Mouse (Mus musculus) hindbrain, postnatal 0 days (tissue): ENCODE measurements at regions not wholly inside any gene's neighbourhood (a gene's known extent, or its start where the extent isn't known, plus 50 kb on each side); places are given as distances from the start of the nearest gene placed in this dataset.

Experiments
- ATAC-seq: fragments of 200-750 bp; cut with Nextera tagmentation; 2 replicates; pipeline ENCODE4 v1.8.0; 2017; ENCODE audit warnings: mild to moderate bottlenecking, moderate TSS enrichment, moderate library complexity
- DNase-seq: peaks from one replicate; pipeline ENCODE4 v3.0.0-alpha.2; 2015; ENCODE audit warnings: low spot score
- H3K27ac ChIP-seq: fragments of 300-500 bp; sonication (generic); 2 replicates; pipeline ENCODE4 v1.5.1; 2014; ENCODE audit warnings: mild to moderate bottlenecking
- H3K27me3 ChIP-seq: fragments of 300-500 bp; sonication (generic); 2 replicates; pipeline ENCODE4 v1.6.1; 2014; ENCODE audit warnings: low read length, mixed read lengths; ENCODE audit not compliant: insufficient read depth
- H3K36me3 ChIP-seq: fragments of 300-500 bp; sonication (generic); 2 replicates; pipeline ENCODE4 v1.6.1; 2014; ENCODE audit warnings: low read length, mixed read lengths; ENCODE audit not compliant: insufficient read depth
- H3K4me1 ChIP-seq: fragments of 300-500 bp; sonication (generic); 2 replicates; pipeline ENCODE4 v1.6.1; 2014; ENCODE audit warnings: antibody characterized with exemption, low read length, mixed read lengths; ENCODE audit not compliant: insufficient read depth
- H3K4me2 ChIP-seq: fragments of 300-500 bp; sonication (generic); 2 replicates; pipeline ENCODE4 v1.6.1; 2014; ENCODE audit warnings: low read depth, mild to moderate bottlenecking, low read length, moderate library complexity, mixed read lengths
- H3K4me3 ChIP-seq: fragments of 300-500 bp; sonication (generic); 2 replicates; pipeline ENCODE4 v1.5.1; 2014; ENCODE audit warnings: low read length
- H3K9ac ChIP-seq: fragments of 300-500 bp; sonication (generic); replicated peaks from 2 replicates; pipeline ENCODE4 v1.6.1; 2014; ENCODE audit warnings: mild to moderate bottlenecking, low read length, moderate library complexity, mixed read lengths
- H3K9me3 ChIP-seq: fragments of 300-500 bp; sonication (generic); 2 replicates; pipeline ENCODE4 v1.6.1; 2016; ENCODE audit warnings: low read length, mixed read lengths
- CTCF ChIP-seq: IDR thresholded peaks from 2 replicates; pipeline ENCODE4 v1.5.1; 2016; ENCODE audit warnings: antibody characterized with exemption, control low read depth, low read depth
- WGBS: fragments of 180-500 bp; shearing (Covaris S2); extraction: QIAGEN DNeasy Blood & Tissue Kit; methylation state at CpG from one replicate; pipeline ENCODE4 v1.1.7; 2014; 5-methylcytosine and 5-hydroxymethylcytosine counted together

GRCm38 (mm10) chr19:54170361-54170760, 126.4 kb downstream of the Adra2a start:
- H3K27me3 ChIP-seq, result no peaks in the 10 kb centered on the region
- WGBS, result 56% methylated on average over 2 of the region's 2 CpGs

GRCm38 (mm10) chr19:54174090-54175055, 130.4 kb downstream of the Adra2a start:
- Histone ChIP-seq H3K4me1 (no peaks in the 10 kb centered on the region), H3K36me3 (no peaks in the 10 kb centered on the region), H3K9me3 (no peaks in the 10 kb centered on the region), H3K4me3 (no peak overlapping the region), H3K4me2 (no peak overlapping the region), H3K27me3 (no peaks in the 10 kb centered on the region), H3K27ac (no peak overlapping the region), H3K9ac (no peak overlapping the region)
- DNase-seq (no peak), ATAC-seq (no peak)
- WGBS, result 86% methylated on average over 14 of the region's 14 CpGs
- no peak for TF ChIP-seq CTCF

More at GRCm38 (mm10) chr19:54170361-54170760, 126.4 kb downstream of the Adra2a start:
- H3K36me3 ChIP-seq, result no peaks in the 10 kb centered on the region
- TF ChIP-seq CTCF, result no peak
- no peak overlapping the region for H3K4me2 ChIP-seq
- no peak overlapping the region for H3K27ac ChIP-seq
- no peaks in the 10 kb centered on the region for H3K9me3 ChIP-seq
- H3K4me3 ChIP-seq, result no peak overlapping the region
- H3K9ac ChIP-seq, result no peak overlapping the region
- no peaks in the 10 kb centered on the region for H3K4me1 ChIP-seq
- no peak for DNase-seq
- ATAC-seq, result no peak

GRCm38 (mm10) chr19:54175766-54176165, 131.8 kb downstream of the Adra2a start:
- ATAC-seq (no peak), DNase-seq (no peak)
- Histone ChIP-seq H3K27ac (no peak overlapping the region), H3K9ac (no peak overlapping the region), H3K9me3 (no peaks in the 10 kb centered on the region), H3K4me3 (no peak overlapping the region), H3K27me3 (no peaks in the 10 kb centered on the region), H3K4me1 (no peaks in the 10 kb centered on the region), H3K36me3 (no peaks in the 10 kb centered on the region), H3K4me2 (no peak overlapping the region)
- TF ChIP-seq CTCF, result no peak
- 58% methylated on average over 7 of the region's 7 CpGs for WGBS

GRCm38 (mm10) chr19:54177491-54177890, 133.5 kb downstream of the Adra2a start:
- Histone ChIP-seq H3K36me3 (no peaks in the 10 kb centered on the region), H3K4me3 (no peak overlapping the region), H3K4me1 (no peaks in the 10 kb centered on the region), H3K9me3 (no peaks in the 10 kb centered on the region), H3K27ac (no peak overlapping the region), H3K4me2 (no peak overlapping the region), H3K27me3 (no peaks in the 10 kb centered on the region), H3K9ac (no peak overlapping the region)
- no peak for TF ChIP-seq CTCF
- ATAC-seq (no peak), DNase-seq (no peak)
- 73% methylated on average over 6 of the region's 6 CpGs for WGBS

GRCm38 (mm10) chr19:54200407-54200806, 156.5 kb downstream of the Adra2a start:
- no peak overlapping the region for H3K4me3 ChIP-seq
- no peak overlapping the region for H3K27ac ChIP-seq
- H3K9ac ChIP-seq, result no peak overlapping the region
- 71% methylated on average over 6 of the region's 6 CpGs for WGBS
- no peaks in the 10 kb centered on the region for H3K36me3 ChIP-seq
- H3K9me3 ChIP-seq, result no peaks in the 10 kb centered on the region
- H3K4me1 ChIP-seq, result no peaks in the 10 kb centered on the region
- H3K27me3 ChIP-seq, result no peaks in the 10 kb centered on the region
- no peak overlapping the region for H3K4me2 ChIP-seq
- ATAC-seq (no peak), DNase-seq (no peak)
- no peak for TF ChIP-seq CTCF

- Histone ChIP-seq H3K4me2 (no peak overlapping the region), H3K27ac (no peak overlapping the region), H3K9ac (no peak overlapping the region), H3K9me3 (no peaks in the 10 kb centered on the region), H3K4me1 (no peaks in the 10 kb centered on the region), H3K4me3 (no peak overlapping the region), H3K27me3 (no peaks in the 10 kb centered on the region), H3K36me3 (no peaks in the 10 kb centered on the region)
- no peak for ATAC-seq
- TF ChIP-seq CTCF, result no peak
- 56% methylated on average over 6 of the region's 6 CpGs for WGBS
- DNase-seq, result no peak
These were observed 158.5 kb downstream of the Adra2a start for GRCm38 (mm10) chr19:54202456-54202855.

GRCm38 (mm10) chr19:54206819-54207218, 162.9 kb downstream of the Adra2a start:
- Histone ChIP-seq H3K9me3 (no peaks in the 10 kb centered on the region), H3K4me2 (no peak overlapping the region), H3K36me3 (no peaks in the 10 kb centered on the region), H3K27ac (no peak overlapping the region), H3K4me1 (no peaks in the 10 kb centered on the region), H3K4me3 (no peak overlapping the region), H3K9ac (no peak overlapping the region), H3K27me3 (no peaks in the 10 kb centered on the region)
- no peak for ATAC-seq
- 82% methylated on average over 6 of the region's 6 CpGs for WGBS
- TF ChIP-seq CTCF, result no peak
- DNase-seq, result no peak
